Mouse (Mus musculus): Measurements from ENCODE around the gene F830045P16Rik.
"Not testable (repeated sequence)": the region's sequence is repeated elsewhere in the genome, so short reads cannot be mapped to it uniquely, and the experiment has no call there.

The F830045P16Rik gene

DNA sequence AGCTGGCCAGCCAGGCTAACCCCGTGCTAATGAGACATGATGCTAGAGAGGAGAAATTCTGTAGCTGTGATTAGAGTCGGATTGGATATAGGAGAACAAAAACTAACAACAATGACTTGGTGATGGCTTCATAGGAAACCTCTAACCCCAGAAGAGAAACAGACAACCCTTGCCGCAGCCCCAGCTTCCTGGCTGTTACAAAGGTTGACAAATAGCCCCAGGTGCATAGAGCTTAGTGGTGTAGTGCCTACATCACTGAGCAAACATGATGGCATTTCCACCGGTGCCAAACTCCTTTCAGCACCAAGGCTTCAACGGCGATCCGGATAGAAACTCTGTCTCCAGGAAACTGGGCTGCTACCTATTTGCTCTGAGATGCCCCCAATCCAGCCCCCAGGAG lies 9.2 kb upstream of the F830045P16Rik start:
- no peak for DNase-seq (ENCODE audit: low spot score in 2 of 2)

DNA sequence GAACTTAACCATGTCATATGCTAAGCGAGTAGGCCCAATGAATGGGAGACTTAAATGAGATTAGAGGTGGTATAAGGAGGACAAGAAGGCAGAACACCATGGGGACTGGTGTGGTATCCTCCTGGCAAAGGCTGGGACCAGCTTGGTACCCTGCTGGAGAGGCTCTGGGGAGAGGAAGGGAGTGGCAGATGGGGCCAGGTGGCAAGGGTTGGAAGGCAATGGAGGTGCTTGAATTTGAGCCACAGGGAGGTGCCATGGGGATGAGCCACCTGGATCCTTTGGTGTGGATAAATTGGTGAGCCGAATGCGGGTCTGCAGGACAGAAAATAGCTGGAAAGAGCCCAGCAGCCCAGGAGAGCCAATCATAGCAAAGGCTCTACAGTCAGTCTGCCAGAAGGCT lies 8.5 kb upstream of the F830045P16Rik start:
- no peak for DNase-seq (ENCODE audit: low spot score in 2 of 2)

DNA sequence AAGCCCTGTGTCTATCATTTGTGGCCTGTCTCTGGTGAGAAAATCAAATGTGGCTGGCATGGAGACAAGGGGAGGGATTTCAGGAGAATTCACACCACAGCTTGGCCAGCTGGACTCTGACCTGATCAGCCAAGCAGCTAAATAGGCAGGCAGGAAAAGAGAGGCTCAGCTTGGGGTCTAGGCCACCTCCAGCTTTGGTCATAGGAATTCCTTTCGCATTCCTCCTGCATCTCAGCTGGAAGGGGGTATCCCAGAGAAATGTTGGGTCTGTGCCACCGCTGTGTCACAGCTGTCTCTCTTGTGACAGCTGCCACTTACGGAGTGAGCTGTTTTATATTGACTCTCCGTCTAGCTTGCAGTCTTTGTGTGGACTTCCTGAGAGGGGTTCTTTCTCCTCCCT lies 8.0 kb upstream of the F830045P16Rik start:
- DNase-seq (ENCODE audit: low spot score in 2 of 2): no peak

DNA sequence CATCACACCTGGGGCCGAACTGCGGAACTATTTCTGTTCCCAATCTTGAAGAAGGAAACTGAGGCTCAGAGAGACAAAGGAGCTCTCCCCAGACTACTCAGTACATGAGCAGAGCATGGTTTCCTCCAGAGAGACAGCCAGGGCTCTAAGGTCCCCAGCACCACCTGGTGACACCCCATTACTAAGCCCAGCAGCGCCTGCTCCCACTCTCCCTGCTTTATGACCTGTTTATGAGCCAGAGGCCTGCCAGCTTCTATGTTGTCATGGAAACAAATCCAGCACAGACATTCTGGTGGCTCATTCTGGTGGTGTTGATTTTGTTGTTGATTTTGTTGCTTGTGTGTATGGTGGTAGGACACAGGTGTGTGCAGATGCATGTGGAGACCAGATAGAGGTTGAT lies 3.6 kb upstream of the F830045P16Rik start:
- DNase-seq (ENCODE audit: low spot score in 2 of 2): no peak

DNA sequence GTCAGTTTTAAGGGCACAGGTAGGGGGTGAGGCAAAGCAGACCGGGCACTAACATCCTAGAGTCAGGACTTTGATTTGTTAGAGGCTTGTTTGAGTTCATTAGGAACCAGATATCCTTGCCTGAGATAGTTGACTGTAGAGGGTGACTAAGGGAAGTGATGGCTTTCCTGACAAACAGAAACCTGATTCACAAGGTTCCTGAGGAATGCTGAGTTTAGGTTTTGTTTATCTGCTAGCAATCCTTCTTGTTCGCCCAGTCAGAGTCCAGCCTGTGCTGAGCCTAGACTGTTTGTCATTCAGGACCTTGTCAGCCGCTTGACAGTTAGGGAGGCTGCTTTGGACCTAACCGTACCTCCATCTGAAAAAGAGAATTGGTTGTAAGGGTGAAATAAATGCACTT lies 2.8 kb upstream of the F830045P16Rik start:
- no peak for DNase-seq (ENCODE audit: low spot score in 2 of 2)

DNA sequence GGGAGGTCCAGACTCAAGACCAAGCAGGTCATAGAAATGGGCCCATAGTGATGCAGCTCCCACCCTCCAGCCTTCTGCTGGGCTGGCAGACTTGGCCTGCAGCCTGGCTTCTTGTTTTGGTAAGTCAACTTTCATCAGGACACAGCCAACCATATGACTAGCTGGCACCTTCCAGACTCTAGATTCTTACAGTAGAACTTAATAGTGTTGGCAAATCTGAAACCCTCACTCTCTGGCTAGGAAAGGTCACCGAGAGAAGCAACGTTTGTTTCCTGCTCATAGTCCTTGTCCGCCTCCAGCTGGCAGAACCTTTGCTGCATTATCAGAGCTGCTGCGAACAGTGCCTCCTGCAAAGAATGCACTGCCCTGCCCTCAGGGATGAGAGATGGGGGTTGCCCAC lies 1.5 kb upstream of the F830045P16Rik start:
- no peak for DNase-seq (ENCODE audit: low spot score in 2 of 2)

DNA sequence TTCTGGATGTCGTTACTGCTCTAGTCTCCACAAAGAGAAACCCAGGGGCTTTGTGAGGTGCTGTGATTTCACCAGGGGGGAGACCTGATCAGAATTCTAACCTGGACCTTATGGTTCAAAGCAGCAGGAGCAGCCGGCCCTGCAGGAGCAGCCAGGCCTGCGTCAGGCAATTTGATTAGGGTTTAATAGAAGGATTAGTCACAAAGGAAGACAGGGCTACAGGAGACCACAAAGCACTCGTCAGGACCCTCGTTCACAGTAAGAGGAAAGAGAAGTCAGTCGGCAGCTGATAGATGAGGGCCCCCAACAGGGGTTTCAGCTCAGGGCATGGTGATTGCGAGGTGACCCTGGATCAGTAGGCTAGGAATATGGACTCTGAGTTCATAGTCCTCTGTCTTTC lies 958 bp upstream of the F830045P16Rik start:
- no peak for DNase-seq (ENCODE audit: low spot score in 2 of 2)

DNA sequence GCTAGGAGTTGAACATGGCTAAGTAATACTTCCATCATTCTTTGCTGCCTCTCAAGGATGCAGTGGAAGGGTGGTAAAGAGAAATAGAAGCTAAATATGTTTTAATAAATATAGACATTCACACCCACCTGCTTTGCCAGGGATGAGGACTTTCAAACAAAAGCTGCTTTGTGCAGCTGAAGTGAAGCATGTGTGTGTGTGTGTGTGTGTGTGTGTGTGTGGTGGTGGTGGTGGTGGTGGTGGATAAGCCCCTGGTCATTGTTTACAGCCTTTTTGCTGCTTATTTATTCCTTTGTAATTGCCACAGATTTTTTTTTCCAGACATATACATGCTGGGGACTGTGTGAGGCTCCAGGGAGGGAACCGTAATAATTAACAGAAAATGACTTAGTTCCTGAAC lies 524 bp upstream of the F830045P16Rik start:
- DNase-seq (ENCODE audit: low spot score in 2 of 2): no peak

DNA sequence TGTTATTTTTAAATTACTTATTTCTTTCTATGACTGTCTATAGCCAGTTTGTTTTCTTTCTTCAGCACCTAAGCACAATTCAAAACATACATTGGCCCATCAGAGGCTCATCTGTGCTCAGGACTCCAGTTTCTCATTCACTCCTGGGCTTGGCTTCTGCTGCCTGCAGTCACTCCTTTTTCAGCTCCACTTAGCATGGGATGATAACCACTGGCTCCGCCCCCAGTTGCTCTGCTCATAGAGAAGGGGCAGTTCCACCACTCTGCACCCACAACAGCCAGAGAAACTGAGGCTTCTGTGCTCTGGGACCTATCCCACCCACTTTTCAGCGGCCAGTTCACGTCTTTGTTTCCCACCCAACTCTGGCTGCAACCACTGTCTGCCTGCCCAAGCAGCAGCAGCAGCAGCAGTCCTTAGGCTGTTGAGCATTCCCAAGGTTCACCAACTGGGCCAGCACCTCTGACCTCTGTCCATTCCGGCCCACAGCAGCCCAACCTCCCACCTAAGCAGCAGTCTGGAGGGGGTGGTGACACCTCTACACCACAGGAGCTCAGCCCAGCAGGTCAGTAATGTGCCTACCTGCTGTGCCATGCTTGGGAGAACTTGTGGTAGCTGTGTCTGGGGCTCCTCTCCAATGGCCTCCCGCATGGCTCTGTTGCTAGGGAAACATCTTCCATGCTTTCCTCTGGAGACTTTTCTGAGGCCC lies 1.4 kb downstream of the F830045P16Rik start:
- DNase-seq (ENCODE audit: low spot score in 2 of 2): no peak

DNA sequence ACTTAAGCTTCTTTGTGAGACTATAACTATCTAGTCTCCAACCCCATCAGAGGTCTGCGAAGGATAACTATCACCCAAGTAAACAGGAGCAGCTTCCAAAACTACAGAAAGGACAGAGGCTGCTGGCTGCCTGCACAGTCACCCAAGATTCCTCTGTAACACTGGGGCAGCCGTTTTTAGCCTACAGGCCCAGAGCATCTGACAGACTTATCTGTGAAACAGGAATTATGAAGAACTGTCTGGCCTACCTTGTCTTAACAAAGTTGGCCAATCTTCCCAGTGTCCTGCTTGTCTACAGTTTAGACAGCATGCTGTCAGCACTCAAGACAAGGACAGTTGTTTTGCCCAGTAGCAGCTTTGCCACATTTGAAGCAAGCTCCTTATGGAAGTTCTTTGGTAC lies 4.5 kb downstream of the F830045P16Rik start:
- no peak for DNase-seq (ENCODE audit: low spot score in 2 of 2)

DNA sequence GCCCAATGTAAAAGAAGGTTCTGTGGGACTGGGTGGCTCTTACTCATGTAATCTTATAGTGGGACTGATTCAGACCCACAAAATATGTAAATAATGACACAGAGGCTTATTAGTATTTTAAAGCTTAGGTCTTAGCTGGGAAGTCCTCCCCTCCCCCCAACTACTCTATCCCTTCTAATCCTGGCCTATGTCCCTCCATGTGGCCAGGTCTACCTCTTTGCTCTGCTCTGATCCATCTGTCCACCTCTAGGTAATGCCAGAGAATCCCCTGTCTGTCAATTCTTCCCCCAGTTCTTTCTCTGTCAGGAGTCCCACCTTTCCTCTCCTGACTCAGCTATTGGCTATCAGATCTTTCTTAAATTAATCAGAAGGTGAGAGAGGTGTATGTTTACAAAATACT lies 5.3 kb downstream of the F830045P16Rik start:
- DNase-seq (ENCODE audit: low spot score in 2 of 2): no peak

DNA sequence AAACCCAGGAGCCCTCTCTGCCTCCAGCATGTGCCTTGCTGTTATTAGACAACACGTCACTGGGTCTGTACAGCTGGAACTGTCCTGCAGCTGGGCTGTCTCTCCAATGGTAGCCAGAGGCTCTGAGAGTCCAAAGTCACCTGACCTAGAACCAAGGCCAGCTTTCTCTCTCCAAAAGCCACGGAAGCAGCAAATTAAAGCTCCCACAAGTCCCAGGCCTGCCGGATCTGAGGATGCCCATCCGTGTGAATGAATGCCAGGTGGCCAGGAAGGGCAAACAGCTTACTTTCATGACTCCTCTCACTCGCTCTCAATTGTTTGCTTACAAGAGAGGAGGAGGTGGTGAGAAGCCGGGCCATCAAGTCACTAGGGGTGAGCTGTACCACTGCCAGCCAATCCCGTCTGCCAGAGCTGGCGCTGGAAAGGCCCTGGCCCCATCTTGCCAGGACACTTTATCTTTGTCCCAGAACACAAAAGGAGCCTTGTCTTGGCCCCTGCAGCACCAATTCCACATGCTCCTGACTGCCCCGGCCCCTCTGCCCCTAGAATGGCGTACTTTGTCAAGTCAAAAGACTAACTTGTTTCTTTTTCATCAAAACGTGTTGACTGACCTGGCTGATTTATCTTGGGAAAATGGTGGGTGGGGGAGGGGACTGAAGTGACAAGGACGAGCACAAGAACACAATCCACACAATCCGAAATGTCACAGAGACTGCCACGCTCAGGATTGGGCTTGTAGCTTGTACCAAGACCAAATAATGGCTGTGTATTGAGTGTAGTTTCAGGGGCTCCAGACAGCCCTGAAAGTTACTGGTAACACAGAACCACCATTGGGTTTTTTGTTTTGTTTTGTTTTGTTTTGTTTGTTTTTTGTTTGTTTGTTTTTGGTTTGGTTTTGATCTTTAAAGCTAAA lies 6.8 kb downstream of the F830045P16Rik start:
- peak; percentile 36 to 48 for DNase-seq (ENCODE audit: low spot score in 2 of 2)

DNA sequence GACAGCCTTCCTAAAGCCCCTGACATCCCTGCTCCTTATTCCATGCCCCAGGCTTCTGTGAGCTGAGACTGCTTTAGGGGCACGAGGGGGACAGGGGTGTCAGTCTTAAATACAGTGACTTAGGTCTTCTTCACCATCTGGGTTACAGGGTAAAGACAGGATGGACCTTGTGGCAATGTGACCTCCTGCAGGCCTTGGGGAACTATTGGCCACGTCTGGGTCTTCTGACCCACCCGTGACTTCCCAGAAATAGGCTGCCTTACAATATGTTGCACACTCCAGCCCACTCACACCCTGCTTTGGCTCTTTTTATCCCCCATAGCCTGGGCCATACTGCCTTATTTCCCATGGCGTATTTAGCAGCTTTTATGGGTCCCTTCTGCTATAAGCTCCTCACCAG lies 8.5 kb downstream of the F830045P16Rik start:
- no peak for DNase-seq (ENCODE audit: low spot score in 2 of 2)

DNA sequence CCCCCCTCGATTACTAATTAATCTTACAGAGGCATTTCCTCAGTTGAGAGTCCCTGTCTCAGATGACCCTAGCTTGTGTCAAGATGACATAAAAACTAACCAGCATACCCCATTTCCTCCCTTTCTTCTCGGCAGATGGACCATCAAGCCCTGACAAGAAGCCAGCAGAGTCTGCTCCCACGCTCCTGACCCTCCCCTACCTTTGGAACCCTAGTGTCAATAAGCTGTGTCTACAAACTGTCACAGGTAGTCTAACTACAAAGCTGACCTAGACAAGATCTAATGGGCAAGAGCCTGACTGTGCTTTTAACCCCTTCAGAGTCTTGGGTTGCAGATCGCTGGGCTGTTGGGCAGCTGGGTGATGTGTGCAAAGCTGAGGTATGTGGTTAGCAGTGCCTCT lies 10.1 kb downstream of the F830045P16Rik start:
- no peak for DNase-seq (ENCODE audit: low spot score in 2 of 2)

DNA sequence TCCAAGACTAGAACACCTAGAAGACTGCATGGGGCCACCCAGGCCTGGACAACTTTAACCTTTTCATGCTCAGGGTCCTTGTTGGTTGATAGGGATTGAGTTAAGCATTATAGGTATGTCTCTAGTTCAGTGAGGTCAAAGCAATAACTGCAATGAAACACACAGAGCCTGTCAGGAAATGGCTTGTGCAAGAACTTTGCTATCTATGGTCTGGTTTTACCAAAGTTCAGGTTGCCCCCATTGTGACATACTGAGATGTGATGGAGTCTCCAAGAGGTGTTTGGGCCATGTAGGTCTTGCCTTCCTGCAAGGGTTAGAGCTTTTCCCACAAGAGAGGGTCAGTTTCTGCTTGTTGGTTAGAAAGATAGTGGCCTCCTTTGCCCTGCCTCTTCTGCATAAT lies 10.8 kb downstream of the F830045P16Rik start:
- DNase-seq (ENCODE audit: low spot score in 2 of 2): no peak

DNA sequence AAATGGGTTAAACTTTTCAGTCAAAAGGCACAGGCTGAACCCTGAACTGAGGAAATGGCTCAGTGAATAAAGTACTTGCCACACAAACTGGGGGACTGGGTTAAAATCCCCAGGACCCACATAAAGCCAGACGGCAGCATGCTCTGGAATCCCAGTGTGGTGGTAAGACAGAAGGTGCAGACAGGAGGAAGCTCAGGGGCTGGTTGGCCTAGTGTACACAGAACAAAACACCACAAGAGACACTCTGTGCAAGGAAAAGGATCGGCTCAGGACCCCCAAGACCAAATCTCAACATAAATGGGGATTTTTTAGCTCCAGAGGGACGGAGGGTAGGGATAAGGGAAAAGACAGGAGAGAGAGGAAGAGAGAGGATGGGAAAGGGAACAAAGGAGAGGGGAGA lies 17.9 kb downstream of the F830045P16Rik start:
- DNase-seq (ENCODE audit: low spot score in 2 of 2): no peak

DNA sequence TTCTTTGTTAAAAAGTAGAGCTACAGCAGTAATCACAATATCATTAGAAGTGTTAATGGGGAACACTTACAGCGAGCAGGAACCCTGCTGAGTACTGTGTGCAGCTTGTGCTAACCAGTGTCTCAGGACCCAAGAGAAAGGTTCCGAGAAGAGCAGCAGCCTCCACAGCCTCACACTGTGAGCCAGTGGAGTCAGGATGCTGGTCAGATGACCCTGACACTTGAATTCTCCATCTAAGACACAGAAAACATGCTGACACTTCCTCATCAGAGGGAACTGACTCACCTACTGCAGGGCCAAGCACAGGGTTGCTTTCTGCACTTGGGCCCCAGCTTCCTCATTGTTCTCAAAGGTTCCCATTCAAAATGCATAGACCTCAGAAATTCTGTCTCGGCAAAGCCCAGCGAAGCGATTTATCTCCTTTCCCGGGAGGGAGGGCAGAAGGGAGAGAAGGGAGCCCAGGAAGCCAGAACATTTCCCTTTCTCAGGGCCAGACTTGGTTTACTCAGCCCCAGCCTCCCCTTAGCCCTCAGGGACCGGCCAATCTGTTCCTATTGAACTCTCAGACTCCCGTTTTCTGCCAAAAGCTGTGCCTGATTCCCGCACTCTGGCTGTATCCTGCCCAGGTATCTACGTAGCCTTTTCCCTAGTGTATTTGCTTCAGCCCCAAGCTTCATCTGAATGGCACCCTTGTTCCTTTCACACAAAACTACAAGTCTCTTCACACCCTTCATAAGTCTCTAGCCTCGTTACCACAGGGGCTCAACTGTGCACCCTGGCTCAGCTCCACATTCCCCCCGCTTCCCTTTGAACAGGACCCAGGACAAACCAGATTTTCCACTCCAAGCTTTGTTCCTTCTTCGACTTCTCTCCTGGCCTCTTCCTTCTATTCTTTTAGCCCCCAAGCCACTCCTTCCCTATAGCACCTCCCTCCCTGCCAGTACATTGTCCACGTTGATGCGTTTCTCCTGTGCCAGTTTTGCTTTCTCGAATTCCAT lies 21.2 kb downstream of the F830045P16Rik start:
- no peak for DNase-seq (ENCODE audit: low spot score in 2 of 2)

DNA sequence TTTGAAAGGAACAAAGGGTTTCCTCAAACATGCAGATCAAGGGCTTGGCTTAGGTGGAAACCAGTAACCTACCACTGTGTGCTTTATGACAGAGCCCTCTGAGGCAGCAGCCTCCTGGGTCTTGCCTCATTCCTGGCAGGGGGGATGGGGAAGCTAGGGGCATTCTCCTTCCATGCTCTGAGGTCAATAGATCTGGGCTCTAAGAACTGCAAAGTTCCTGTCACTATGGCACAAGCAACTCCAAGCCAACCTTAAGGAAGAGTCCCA lies 22.1 kb downstream of the F830045P16Rik start:
- DNase-seq (ENCODE audit: low spot score in 2 of 2): no peak

DNA sequence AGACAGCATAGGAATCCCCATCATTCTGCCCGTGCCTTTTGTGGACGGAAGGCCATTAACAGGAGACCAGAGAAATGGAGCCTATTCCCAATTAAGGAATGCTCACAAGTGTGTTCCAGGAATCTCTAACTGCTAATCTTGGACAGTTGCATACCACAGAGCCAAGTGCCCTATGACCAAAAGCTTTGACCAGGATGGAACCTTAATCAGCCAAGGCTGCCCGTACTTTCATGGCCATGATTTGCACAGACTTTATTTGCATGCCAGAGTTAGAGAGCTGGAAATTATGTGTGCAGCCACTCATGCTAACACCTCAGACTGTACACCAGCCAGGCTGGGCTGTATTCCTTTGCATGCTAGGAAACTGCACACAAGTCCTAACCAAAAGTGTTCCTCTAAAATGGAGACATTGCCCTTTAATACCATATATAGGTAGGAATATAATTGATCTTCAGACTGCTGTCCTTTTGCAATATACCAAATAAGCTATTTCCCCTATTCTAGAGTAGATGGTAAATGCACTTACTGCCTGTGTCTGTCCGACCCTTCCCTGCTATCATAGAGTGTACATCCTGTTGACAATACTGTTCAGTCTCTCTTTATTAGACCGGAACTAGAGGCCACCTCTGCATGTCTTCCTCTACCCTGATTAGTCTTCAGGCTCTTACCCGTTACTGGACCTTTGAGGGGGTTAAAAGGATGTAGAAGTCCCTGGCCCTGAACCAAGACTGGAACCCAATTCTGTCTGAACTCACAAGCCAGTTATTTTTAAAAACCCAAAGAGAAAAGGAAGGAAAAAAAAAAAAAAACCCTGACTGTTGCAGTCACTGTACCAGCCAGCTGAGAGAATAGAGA lies 22.6 kb downstream of the F830045P16Rik start:
- no peak for DNase-seq (ENCODE audit: low spot score in 2 of 2)

DNA sequence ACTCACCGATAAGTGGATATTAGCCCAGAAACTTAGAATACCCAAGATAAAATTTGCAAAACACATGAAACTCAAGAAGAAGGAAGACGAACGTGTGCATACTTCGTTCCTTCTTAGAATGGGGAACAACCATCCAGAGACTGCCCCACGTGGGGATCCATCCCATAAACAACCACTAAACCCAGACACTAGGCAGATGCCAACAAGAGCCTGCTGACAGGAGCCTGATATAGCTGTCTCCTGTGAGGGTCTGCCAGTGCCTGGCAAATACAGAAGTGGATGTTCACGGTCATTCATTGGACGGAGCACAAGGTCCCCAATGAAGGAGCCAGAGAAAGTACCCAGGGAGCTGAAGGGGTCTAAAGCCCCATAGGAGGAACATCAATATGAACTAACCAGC lies 24.3 kb downstream of the F830045P16Rik start:
- DNase-seq (ENCODE audit: low spot score in 2 of 2): not testable (repeated sequence)

DNA sequence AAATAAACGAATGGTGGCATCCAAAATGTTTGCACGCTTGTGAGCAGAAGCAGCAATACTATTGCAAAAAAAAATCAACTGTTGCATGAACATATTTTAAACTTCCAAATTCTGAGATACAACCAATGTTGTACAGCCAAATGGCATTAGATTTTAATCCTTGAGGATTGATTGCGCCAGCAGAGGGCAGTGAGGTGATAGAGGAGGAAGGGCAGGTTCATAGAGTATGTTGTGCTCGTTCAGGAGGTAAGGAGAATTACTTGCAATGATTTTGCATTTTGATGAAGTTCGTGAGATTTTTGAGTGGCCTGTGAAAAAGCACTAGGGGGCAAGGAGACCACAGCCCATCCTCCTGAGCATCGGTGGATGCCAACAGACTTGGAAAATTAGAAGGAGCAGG lies 33.8 kb downstream of the F830045P16Rik start:
- DNase-seq (ENCODE audit: low spot score in 2 of 2): peak; percentile 71 to 72
